Mouse (Mus musculus): ENCODE results near the gene Hist4h4. TPM values are rescaled to one million over a fixed set of nuclear protein-coding genes. Genes with fewer than 3 reads are reported as not detected.

Hist4h4 gene
- 10 to 100 TPM; 11.5 to 15.1 (median 12.4) TPM for total RNA-seq (2022)

DNA sequence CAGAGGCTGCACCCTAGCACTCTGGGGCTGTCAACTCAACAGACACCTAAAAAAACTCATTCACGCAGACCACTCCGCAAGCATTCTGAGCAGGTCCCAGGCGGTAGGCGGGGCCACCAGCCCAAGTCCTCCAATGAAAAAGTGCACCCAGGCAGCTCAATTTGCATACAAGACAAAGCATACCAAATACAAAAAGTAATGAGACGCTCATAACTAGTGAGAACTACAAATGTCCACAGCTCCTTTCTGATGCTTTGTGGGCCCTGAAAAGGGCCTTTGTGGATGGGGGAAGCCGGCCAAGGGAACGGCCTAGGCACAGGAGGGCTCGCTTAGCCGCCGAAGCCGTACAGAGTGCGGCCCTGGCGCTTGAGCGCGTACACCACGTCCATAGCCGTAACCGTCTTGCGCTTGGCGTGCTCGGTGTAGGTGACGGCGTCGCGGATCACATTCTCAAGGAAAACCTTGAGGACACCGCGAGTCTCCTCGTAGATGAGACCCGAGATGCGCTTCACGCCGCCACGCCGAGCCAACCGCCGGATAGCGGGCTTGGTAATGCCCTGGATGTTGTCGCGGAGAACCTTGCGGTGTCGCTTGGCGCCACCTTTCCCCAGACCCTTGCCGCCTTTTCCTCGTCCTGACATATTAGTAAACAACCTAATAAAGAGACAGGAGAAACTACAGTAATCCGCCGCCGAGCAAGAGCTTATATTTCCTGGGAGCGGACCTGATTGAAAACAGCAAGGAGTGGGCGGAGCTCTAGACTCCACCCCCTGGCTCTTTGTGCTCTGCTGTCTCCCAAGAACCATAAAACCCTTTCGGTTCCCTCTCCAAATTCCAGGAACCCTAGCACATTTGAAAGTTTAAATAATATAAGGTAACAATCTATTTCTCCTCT is at the start of gene Hist4h4:
Gene Hist4h4, minus strand, starts transcription at position 677 of the 895 bp plus-strand sequence.
- DNase-seq, result peak; percentile 92

GRCm38 (mm10) chr6:136852762-136853161 is 48.5 kb upstream of the Hist4h4 start:
- DNase-seq, result no peak

DNA sequence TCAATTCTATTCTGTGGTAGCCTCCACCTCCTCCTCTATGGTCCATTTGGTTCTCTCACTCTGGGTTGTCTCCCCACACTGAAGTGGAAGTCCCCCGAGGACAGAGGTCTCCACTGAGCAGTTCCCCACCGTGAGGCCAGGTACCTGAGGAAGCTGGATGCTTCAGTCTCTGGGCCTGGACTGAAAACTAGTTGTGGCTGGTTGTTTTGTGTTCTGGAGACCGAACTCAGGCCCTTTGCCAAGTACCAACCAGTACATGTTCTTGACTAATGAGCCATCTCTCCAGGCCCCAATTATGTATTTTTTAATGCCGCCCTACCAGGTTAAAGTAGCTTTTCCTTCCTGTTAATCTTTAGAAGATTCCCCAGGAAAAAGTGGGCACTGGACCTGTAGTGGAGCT is 48.1 kb upstream of the Hist4h4 start:
- DNase-seq, result no peak

DNA sequence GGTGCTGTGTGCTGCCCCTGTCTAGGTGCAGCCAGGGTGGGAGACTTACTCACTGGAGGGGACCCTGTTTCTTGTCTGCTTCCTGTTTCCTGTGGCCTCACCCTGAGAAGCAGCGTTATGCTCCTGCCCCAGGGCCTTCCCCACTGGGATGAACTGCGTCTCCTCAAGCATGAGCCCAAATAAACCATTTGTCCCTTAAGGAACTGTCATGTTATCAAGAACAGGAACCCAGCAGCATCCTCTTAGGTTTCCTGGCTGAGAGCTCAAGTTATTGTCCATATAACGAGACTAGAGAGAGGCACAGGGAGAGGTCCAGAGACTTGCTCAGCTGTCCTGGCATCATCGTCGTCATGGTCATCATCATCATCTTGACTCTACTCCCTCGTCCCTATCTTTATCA is 46.1 kb upstream of the Hist4h4 start:
- DNase-seq, result no peak

DNA sequence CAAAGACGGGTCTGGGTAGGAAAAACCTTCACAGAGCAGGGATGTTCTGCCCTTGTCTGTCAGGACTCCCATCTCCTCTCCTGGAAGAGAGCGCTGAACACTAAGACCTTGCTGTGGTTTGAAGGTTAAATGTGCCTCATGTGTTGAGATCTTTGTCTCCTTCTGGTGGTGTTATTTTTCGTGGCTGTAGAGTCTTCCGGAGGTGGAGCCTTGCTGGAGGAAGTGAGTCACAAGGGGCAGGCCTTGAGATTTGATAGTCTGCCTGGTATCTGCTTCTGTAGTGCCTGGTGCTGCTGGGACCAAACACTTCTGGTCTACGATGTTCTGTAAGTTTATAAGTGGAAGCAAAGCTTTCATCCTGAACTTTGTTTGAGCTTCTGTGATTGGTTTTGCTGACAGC is 44.8 kb upstream of the Hist4h4 start:
- no peak for DNase-seq

GRCm38 (mm10) chr6:136848399-136848798 is 44.2 kb upstream of the Hist4h4 start:
- DNase-seq, result no peak

DNA sequence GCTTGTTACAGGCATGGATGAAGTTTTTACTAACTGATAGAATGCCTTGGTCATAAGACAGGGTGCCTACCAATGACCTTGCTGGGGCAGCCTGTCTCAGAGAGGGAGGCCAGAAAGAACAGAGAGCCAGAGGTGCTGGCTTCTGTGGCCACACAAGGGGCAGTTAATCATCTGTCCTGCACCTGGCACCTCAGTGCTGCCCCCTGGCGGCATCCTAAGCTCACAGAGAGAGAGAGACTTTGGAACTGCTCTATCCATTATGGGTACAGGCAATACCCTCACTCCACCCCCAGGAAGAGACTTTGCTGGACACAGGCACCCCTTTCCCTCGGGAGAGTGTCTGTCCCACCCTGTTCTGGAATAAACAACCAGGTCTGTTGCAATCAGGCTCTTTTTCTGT is 43.6 kb upstream of the Hist4h4 start:
- DNase-seq, result no peak

DNA sequence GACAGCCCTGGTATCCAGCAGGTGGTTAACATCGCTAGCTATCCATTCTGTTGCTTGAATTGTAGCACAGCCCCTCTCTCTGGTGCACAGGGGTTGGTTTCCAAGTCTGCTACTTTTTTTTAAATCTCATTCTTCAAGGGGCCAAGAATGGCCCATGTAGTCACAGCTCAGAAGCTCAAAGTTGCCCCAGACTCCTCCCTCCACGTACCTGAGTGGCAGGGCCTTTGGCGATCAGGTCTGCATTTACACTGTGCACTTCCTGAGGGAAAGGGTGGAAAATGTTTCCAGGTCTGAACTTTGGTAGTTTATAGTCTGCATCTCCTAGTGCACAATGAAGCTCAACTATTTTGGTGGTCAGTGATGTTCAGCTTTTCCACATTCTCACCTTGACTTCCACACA is 43.1 kb upstream of the Hist4h4 start:
- no peak for DNase-seq

GRCm38 (mm10) chr6:136845706-136846480 is 41.7 kb upstream of the Hist4h4 start:
- DNase-seq, result no peak

- DNase-seq, result no peak
Observed at GRCm38 (mm10) chr6:136844903-136845302, 40.7 kb upstream of the Hist4h4 start.

- no peak for DNase-seq
Observed at GRCm38 (mm10) chr6:136837323-136837722, 33.1 kb upstream of the Hist4h4 start.

DNA sequence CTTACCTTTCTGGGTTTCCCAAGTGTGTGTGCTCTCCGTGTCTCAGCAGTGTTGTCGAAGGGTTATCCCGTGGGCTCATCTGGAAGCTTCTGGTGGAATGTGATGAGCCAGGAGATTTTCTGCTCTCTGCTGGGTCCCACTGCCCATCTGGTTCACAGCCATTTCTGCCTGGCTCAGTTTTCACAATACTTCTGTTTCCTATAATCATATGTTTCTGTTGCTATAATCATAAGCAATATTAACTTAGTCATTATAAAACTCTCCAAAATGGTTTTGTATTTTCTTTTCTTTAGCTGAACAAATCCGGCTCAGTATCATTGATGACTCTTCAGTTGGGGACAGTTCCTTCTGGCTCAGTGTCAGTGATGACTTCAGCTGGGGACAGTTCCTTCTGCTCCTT is 31.1 kb upstream of the Hist4h4 start, which contains the start of gene Smco3:
Gene Smco3, minus strand, starts transcription at position 101 of the 400 bp plus-strand sequence.
- no peak for DNase-seq

DNA sequence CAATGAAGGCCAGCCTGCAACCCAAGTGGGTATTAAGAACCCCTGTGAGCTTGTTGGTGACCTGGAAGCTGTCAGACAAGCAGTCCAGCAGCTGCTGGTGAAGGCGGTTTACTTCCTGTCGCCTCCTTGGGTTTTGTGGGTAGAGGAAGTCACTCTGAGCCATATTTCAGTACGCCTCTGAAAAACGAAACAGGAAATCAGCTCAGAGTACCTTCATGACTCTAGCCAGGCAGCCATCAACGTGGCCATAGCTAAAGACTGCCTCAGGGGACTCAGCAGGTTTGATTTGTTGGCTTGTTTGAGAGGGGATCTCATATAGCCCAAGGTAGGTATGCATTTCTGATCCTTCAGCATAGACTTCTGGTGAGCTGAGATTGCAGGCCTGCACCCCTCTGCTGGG is 27.5 kb upstream of the Hist4h4 start:
- no peak for DNase-seq

- no peak for DNase-seq
Observed at GRCm38 (mm10) chr6:136828681-136829080, 24.5 kb upstream of the Hist4h4 start.

DNA sequence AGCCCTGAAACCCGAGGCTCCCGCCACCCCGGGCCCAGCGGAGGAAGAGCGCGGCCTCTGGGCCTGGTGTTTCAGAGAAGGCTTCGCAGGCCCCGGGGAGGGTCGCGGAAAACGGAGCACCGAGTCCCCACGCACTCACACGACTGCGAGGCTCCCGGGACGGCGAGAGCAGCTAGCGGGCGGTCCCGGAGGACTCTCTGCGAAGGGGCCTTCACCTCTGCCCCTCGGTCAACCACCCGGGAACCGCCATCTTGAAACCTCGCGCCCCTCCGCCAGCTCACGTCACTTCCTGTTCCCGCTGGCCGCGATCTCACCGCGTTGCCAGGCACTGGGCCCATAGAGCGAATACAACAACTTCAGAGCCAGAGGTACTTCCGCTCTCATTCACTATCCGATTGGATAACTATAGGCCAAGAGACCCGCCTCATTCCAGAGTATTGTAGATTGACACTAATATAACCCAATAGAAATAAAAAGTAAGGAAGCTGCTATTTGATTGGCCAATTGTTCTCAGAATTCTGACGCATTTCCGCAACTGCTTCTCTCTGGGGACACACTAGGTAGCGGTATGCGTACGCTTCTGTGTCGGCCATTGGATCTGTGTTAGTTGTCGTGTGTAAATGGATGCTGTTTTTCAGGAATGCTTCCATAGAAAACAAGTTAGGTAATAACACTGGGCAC is 23.8 kb upstream of the Hist4h4 start, which contains the start of gene Wbp11:
Gene Wbp11, minus strand, starts transcription at position 353 of the 681 bp plus-strand sequence.
- peak; percentile 96 for DNase-seq

GRCm38 (mm10) chr6:136827516-136827880 is 23.3 kb upstream of the Hist4h4 start, which contains the start of gene BC049715:
TSS of gene BC049715 (plus strand) at chr6:136827626.
- DNase-seq, result no peak

DNA sequence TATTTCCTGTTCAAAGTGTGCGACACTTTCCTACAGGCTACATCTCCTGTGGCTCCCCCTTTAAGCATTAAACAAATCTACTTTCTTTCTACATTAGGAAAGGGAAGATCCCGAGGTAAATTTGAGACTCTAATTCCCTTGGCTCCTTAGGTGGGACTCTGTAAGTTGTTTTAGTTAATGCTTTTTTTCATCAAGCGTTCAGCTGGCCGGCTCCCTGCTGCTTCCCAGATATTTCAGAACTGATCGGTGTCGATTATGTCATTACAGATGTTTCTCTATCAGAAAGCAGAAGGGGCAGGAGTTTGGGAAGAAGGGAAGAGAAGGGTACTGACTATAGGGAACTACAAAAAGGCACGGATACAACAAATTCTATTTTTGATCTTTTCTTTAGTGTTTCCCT is 22.9 kb upstream of the Hist4h4 start:
- DNase-seq, result no peak

- DNase-seq, result no peak
Observed at GRCm38 (mm10) chr6:136824987-136825386, 20.8 kb upstream of the Hist4h4 start.

DNA sequence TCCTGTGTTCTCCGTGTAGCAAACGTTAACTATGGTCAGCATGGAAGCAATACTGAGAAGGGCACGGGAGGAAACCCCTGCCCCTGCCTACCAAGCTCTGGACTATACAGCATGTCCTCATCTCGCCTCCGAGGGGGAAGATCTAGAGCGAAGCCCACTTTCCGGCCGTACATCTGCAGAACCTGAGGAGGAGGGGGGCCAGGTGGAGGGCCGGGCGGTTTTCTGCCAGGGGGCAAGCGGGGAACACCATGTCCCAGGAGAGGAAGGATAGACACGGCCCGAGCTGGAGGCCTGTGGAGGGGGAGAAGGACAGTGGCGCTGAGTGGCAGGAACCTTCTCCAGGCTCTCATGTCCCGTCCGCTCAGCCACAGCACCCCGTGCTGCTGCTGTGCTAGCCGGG is 16.9 kb upstream of the Hist4h4 start:
- no peak for DNase-seq

GRCm38 (mm10) chr6:136820381-136820780 is 16.2 kb upstream of the Hist4h4 start:
- DNase-seq, result no peak

DNA sequence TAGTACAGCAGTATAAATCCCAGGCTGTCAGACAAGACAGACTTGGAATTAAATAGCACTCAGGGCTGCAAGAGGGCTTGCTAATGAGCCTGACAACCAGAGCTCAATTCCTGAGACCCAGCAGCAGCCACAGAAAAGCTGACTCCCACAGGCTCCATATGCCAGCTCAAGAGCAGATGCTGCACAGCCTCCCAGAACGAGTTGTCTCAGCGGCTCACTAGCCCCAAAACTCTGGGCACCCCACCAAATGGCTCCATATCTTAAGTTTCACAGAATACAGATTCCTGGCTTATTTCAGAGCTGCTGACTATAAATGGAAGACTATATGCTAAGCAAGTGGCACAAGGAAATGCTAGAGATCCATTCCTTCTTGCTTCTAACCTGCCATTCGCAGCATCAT is 13.3 kb upstream of the Hist4h4 start:
- no peak for DNase-seq

DNA sequence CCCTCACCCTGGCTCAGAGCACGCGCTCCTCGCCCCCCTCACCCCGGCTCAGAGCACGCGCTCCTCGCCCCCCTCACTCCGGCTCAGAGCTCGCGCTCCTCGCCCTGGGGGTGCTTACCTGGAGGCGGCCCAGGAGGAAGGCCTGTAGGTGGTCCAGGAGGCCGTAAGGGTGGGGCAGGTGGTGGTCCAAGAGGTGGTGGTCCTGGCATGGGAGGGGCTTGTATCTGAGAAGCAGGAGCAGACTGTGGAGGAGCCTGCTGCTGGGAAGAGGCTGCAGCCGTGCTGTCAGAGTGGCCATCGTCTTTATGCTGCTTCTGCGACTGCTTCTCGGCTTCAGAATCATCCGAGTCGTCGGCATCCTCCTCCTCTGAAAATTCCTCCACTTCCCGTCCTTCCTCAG is 12.6 kb upstream of the Hist4h4 start:
- DNase-seq, result no peak

DNA sequence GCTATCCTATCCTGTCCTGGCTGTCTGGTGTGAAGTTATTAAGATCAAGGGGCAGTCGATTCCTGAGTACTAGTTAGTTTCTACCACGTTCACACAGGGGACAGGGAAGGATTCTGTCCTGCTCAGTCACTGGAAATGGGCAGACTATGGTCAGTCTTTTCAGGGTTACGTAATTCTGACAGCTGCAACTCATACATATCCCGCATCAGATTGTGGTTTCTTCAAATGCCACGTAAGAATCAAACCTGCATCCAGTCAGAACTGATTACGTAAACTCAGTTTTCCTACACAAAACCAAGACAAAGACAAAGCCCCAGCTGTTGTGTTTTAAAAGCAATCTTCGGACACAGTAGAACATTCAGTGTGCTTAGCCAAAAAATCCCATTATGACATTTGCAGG is 11.2 kb upstream of the Hist4h4 start:
- DNase-seq, result no peak
